Mouse (Mus musculus): ENCODE data around the gene Zc3h13. TPM values are rescaled to one million over a fixed set of nuclear protein-coding genes. Genes with fewer than 3 reads are reported as not detected.
A peak's percentile ranks its signal among the peaks of the same experiment; 100 is the strongest.

The Zc3h13 gene
- polyA plus RNA-seq, 1 experiment from 2014 or later: 36.1 TPM

DNA sequence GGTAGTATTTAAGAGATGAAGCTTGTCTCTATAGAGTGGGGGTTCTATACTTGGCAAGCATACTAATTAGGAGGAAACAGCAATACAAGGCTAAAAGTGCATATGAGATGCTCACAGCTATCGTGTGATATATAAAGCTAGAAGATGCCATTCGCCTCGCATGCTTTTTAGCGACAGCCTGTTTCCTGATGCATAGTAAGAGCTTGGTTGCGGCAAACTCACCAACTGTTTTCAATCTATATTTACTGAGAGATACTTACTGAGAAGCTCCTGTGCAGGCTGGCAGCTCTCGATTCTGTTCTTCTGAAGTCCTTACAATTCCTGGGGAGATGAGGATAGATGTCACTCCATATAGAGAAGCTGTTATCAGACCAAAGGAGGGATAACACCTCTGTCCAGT lies 4.5 kb upstream of the Zc3h13 start:
- Histone ChIP-seq H3K4me2 (no peak overlapping the region), H3K27ac (no peak overlapping the region), H3K4me3 (replicated peaks) (no peak overlapping the region), H3K36me3 (no peaks in the 10 kb centered on the region), H3K4me1 (peaks cover 3% of the 10 kb centered on the region; the same call in 1 of the 2 replicates), H3K9me3 (replicated peaks) (no peaks in the 10 kb centered on the region), H3K27me3 (0 out of 2 replicates have a peak, but pooled peaks cover 3% of the 10 kb centered on the region), H3K9ac (no peak overlapping the region)
- no peak for ATAC-seq (replicated peaks; ENCODE audit: low FRiP score)
- 80% methylated on average over 6 of the region's 6 CpGs for WGBS

DNA sequence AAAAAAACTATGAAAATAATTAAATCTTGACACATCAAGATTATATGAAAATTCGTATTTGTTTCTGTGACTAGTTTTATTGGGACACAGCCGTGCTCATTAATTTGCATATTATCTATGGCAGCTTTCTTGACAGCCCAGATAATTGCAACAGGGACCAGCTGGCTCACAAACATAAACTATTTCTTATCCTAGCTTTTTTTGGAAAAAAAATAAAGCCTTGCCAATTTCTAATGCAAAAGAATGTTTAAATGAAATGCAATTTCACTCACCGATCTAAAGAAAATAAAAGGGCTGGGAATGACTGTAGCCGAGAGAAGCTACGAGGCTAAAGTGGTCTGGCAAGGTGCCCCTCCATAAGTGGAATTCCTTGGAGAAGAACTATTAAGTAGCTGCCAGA lies 3.8 kb upstream of the Zc3h13 start:
- no peak for ATAC-seq (replicated peaks; ENCODE audit: low FRiP score)
- 63% methylated on average over 5 of the region's 5 CpGs for WGBS
- no peak overlapping the region for H3K27ac ChIP-seq

DNA sequence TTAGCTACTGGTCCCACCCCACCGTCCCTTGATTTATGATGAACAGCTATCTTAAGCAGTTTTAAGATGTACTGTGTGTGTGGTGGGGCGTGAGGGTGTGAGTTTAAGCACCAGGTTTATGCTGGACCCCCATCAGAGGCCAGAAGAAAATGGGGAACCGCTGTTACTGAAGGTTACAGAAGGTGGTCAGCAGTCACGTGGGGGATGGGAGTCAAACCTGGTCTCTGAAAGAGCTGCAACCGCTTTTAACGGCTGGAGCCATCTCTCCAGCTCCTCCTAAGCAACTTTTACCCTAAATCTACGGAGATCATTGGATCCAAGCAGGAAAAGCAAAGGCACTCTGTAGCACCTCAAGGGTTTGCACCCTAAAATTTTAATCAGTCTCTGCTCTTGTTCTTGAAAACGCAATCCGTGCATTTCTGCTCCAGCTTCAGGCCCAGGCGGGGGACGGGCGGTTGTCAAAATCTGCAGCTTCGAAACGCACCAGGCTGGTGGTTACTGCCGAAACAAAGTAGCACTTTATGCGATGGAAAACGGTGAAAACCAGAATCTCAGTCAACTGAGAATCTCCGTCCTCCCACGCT lies 472 bp upstream of the Zc3h13 start:
- Histone ChIP-seq H3K27ac (peak overlapping the region; percentile 91), H3K4me1 (peaks cover 11% of the 10 kb centered on the region), H3K4me2 (peak overlapping the region; percentile 75), H3K4me3 (replicated peaks) (peak overlapping the region; percentile 100), H3K9ac (peak overlapping the region; percentile 97), H3K27me3 (0 out of 2 replicates have a peak, but pooled peaks cover 3% of the 10 kb centered on the region), H3K36me3 (no peaks in the 10 kb centered on the region), H3K9me3 (replicated peaks) (no peaks in the 10 kb centered on the region)
- 2% methylated on average over 19 of the region's 19 CpGs for WGBS
- ATAC-seq (replicated peaks; ENCODE audit: low FRiP score): peak; percentile 52

More for the DNA sequence above, 3.8 kb upstream of the Zc3h13 start:
- Histone ChIP-seq H3K4me1 (peaks cover 9% of the 10 kb centered on the region), H3K27me3 (0 out of 2 replicates have a peak, but pooled peaks cover 3% of the 10 kb centered on the region), H3K36me3 (no peaks in the 10 kb centered on the region), H3K9ac (no peak overlapping the region), H3K9me3 (replicated peaks) (no peaks in the 10 kb centered on the region), H3K4me2 (no peak overlapping the region), H3K4me3 (replicated peaks) (no peak overlapping the region)

DNA sequence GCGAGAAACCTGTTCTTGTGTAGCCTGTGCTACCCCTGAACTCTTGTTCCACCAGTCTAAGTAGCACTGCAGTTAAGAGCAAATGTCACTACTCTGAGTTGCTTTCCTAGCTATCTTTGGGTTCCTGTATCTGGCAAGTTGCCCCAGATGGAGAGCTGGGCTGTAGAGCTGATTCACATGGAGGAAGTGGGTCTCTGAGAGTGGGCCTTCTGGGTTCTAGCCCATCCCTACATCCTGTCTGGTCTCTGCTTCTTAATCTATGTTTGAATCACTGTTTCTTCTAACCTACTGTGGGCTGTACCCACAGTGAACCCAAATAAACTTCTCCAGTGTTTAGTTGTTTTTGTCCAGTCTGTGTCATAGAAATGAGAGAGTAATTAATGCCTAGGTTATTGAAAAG lies 16.9 kb downstream of the Zc3h13 start:
- Histone ChIP-seq H3K27ac (no peak overlapping the region), H3K4me1 (no peaks in the 10 kb centered on the region), H3K4me2 (no peak overlapping the region), H3K27me3 (no peaks in the 10 kb centered on the region), H3K9me3 (replicated peaks) (no peaks in the 10 kb centered on the region), H3K9ac (no peak overlapping the region), H3K4me3 (replicated peaks) (no peak overlapping the region), H3K36me3 (no peaks in the 10 kb centered on the region)
- no peak for ATAC-seq (replicated peaks; ENCODE audit: low FRiP score)
- WGBS: 96% methylated on average over 1 of the region's 1 CpGs

DNA sequence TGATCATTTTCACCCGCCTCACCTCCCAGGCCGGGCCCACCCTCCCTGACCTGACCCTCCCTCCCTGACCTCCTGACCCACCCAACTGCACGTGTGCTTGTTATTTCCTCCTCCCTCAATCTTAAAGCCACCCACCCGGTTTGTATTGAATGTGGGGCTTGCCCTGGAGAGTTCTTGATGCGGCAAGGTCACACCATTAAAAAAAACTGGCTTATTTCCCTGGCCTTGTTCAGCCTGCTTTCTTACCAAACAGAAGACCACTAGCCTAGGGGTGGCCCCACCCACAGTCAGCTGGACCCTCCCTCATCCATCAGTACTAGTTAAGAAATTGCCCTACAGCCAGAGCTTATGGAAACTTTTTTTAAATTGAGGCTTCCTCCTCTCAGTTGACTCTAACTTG lies 19.6 kb downstream of the Zc3h13 start:
- WGBS: 36% methylated on average over 5 of the region's 5 CpGs
- H3K4me1 ChIP-seq: no peaks in the 10 kb centered on the region
- no peak overlapping the region for H3K4me2 ChIP-seq
- no peak for ATAC-seq (replicated peaks; ENCODE audit: low FRiP score)
- H3K9me3 ChIP-seq (replicated peaks): no peaks in the 10 kb centered on the region
- H3K36me3 ChIP-seq: no peaks in the 10 kb centered on the region
- no peaks in the 10 kb centered on the region for H3K27me3 ChIP-seq
- H3K27ac ChIP-seq: no peak overlapping the region
- H3K4me3 ChIP-seq (replicated peaks): no peak overlapping the region
- no peak overlapping the region for H3K9ac ChIP-seq

DNA sequence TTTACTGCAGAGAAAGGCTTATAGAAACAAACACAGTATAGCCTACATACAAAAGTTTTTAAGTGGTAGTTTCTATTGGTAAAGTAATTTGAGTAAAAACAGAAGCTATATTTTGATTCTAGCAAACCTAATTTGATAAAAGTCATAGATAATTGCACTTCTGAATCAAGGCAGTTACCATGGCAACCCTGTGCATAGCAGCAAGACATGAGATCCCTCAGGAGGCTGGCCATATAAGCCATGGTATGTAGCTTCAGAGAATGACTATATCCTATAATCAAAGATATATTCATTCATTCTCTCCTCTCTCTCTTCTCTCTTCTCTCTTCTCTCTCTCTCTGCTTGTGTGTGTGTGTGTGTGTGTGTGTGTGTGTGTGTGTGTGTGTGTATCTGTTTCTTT lies 23.7 kb downstream of the Zc3h13 start:
- Histone ChIP-seq H3K9ac (no peak overlapping the region), H3K36me3 (peaks cover 11% of the 10 kb centered on the region), H3K4me2 (no peak overlapping the region), H3K9me3 (replicated peaks) (no peaks in the 10 kb centered on the region), H3K27me3 (no peaks in the 10 kb centered on the region), H3K4me3 (replicated peaks) (no peak overlapping the region), H3K4me1 (no peaks in the 10 kb centered on the region), H3K27ac (no peak overlapping the region)
- no peak for ATAC-seq (replicated peaks; ENCODE audit: low FRiP score)

DNA sequence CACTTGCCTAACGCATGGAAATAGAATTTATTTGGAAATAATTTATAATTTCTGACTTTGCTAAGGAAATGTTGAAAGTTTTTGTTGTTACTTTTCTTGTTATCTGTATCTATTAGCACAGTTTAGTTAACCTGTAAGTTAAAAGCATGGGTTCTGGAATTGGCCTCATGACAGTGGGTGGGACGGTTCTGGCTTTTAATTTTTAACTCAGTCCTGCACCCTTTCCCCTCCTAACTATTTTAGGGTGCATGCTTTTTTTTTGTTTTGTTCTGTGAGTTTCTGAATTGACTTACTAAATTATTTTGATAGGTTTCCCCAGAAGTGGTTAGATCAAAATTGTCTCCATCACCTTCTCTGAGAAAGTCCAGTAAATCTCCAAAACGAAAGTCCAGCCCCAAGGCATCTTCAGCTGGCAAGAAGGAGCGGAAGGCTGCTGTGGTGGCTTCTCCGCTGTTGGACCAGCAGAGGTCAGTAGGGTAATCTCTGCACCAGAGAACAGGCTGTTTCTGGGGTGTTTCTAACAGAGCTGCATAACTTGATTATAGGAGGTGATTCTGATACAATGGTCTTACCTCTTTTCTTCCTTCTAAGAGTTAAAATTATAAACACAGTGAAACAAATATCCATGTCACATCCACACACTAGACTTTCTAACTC lies 25.3 kb downstream of the Zc3h13 start:
- no peak for ATAC-seq (replicated peaks; ENCODE audit: low FRiP score)
- H3K4me2 ChIP-seq: no peak overlapping the region
- peaks cover 14% of the 10 kb centered on the region for H3K36me3 ChIP-seq
- no peak overlapping the region for H3K9ac ChIP-seq
- no peaks in the 10 kb centered on the region for H3K9me3 ChIP-seq (replicated peaks)
- H3K4me3 ChIP-seq (replicated peaks): no peak overlapping the region
- no peaks in the 10 kb centered on the region for H3K27me3 ChIP-seq
- H3K4me1 ChIP-seq: no peaks in the 10 kb centered on the region
- H3K27ac ChIP-seq: no peak overlapping the region
- 55% methylated on average over 5 of the region's 5 CpGs for WGBS

DNA sequence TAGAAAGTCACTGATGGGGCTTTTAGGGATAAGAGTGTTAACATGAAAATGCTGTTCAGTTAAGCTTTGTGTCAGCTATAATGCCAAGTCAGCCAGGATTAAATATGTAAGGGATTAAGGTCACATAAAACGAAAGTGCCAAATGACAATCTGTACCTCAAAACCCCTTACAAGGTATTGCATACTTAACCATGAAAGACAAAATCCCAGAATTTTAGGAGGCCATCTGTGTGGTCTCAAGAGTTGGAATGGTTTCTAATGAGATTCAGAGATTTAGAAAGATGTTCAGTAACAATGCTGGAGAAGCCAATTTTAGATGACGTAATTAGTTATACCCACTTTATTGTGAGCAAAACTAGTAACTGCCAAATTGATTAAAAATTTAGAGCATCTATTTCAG lies 30.3 kb downstream of the Zc3h13 start:
- Histone ChIP-seq H3K9ac (no peak overlapping the region), H3K9me3 (replicated peaks) (no peaks in the 10 kb centered on the region), H3K4me1 (no peaks in the 10 kb centered on the region), H3K36me3 (peaks cover 16% of the 10 kb centered on the region), H3K4me2 (no peak overlapping the region), H3K4me3 (replicated peaks) (no peak overlapping the region), H3K27me3 (no peaks in the 10 kb centered on the region), H3K27ac (no peak overlapping the region)
- 95% methylated on average over 2 of the region's 2 CpGs for WGBS
- no peak for ATAC-seq (replicated peaks; ENCODE audit: low FRiP score)

DNA sequence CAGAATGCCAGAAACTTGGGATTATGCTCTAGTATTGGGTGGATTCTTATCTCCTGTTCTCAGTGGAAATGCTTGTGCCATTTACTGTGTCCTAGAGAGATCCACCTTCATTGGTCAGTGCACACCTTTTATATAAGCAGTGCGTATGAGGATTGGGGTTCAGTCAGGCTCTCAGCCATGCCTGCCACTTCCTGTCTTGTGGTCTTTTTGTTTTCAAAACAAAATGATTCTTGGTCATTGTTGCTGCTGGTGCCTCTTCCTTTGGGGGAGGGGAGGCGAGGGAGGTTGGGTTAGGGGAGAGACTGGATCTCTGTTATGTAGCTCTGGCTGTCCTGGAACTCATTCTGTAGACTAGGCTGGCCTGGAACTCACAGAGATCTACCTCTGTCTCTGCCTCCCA lies 34.6 kb downstream of the Zc3h13 start:
- 87% methylated on average over 2 of the region's 2 CpGs for WGBS
- H3K27me3 ChIP-seq: no peaks in the 10 kb centered on the region
- no peak overlapping the region for H3K4me2 ChIP-seq
- no peak overlapping the region for H3K4me3 ChIP-seq (replicated peaks)
- no peak overlapping the region for H3K27ac ChIP-seq
- no peaks in the 10 kb centered on the region for H3K4me1 ChIP-seq
- no peak for ATAC-seq (replicated peaks; ENCODE audit: low FRiP score)
- H3K36me3 ChIP-seq: peaks cover 34% of the 10 kb centered on the region
- H3K9ac ChIP-seq: no peak overlapping the region
- no peaks in the 10 kb centered on the region for H3K9me3 ChIP-seq (replicated peaks)

DNA sequence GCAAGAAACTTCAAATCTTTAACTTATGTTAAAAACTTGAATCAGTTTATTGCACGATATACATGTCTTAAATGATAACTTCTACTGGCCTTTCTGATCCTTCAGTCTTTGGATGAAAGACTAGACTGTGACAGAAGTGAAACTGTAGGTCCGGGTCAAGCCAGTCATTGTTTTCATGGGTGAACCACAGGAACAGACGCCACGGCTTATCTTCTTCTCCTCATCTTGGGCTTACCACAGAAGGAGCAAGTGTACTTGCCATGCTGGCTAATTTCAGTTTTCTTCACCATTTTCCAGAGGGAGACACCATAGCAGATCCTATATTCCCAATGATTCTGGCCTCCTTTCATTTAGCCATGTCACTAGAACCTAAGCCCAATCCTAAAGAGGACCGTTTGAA lies 36.1 kb downstream of the Zc3h13 start:
- 93% methylated on average over 5 of the region's 5 CpGs for WGBS
- H3K27me3 ChIP-seq: no peaks in the 10 kb centered on the region
- no peak overlapping the region for H3K4me2 ChIP-seq
- H3K9ac ChIP-seq: no peak overlapping the region
- no peaks in the 10 kb centered on the region for H3K9me3 ChIP-seq (replicated peaks)
- H3K4me1 ChIP-seq: no peaks in the 10 kb centered on the region
- H3K27ac ChIP-seq: no peak overlapping the region
- ATAC-seq (replicated peaks; ENCODE audit: low FRiP score): no peak
- peaks cover 46% of the 10 kb centered on the region for H3K36me3 ChIP-seq
- no peak overlapping the region for H3K4me3 ChIP-seq (replicated peaks)

DNA sequence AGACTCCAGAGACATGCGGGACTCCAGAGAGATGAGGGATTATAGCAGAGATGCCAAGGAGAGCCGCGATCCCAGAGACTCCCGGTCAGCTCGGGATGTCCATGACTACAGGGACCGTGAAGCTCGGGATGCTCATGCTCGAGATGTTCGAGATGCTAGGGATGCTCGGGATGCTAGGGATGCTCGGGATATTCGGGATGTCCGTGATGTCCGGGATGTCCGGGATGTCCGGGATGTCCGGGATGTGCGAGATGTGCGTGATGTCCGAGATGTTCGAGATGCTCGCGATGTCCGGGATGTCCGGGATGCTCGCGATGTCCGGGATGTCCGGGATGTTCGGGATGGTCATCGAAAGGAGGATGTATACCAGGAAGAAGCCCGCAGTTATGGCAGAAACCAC lies 39.2 kb downstream of the Zc3h13 start:
- H3K4me2 ChIP-seq: no peak overlapping the region
- H3K9me3 ChIP-seq (replicated peaks): no peaks in the 10 kb centered on the region
- no peak for ATAC-seq (replicated peaks; ENCODE audit: low FRiP score)
- WGBS: 97% methylated on average over 32 of the region's 32 CpGs
- H3K4me3 ChIP-seq (replicated peaks): no peak overlapping the region
- H3K36me3 ChIP-seq: peaks cover 65% of the 10 kb centered on the region
- no peak overlapping the region for H3K9ac ChIP-seq
- H3K27me3 ChIP-seq: no peaks in the 10 kb centered on the region
- H3K4me1 ChIP-seq: no peaks in the 10 kb centered on the region
- H3K27ac ChIP-seq: no peak overlapping the region

DNA sequence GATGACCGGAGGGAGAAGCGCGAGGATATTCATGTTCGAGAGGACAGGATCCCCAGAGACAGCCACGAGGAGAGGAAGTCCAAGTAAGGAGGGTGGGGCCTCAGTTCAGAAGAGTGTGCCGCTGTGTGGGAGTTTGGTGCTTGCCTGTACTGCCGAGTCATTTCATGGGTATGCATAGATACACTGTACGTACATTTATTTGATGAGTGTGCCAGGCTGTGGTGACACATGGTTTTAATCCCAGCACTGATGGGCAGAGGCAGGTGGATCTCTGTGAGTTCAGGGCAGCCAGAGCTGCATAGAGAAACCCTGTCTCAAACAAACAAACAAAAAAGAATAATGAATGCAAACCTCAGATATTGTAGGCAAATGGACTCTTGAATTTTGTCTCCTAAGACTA lies 43.9 kb downstream of the Zc3h13 start:
- Histone ChIP-seq H3K27me3 (no peaks in the 10 kb centered on the region), H3K4me3 (replicated peaks) (no peak overlapping the region), H3K4me2 (no peak overlapping the region), H3K9ac (no peak overlapping the region), H3K36me3 (peaks cover 79% of the 10 kb centered on the region), H3K4me1 (no peaks in the 10 kb centered on the region), H3K9me3 (replicated peaks) (no peaks in the 10 kb centered on the region), H3K27ac (no peak overlapping the region)
- ATAC-seq (replicated peaks; ENCODE audit: low FRiP score): no peak
- WGBS: 79% methylated on average over 8 of the region's 8 CpGs

DNA sequence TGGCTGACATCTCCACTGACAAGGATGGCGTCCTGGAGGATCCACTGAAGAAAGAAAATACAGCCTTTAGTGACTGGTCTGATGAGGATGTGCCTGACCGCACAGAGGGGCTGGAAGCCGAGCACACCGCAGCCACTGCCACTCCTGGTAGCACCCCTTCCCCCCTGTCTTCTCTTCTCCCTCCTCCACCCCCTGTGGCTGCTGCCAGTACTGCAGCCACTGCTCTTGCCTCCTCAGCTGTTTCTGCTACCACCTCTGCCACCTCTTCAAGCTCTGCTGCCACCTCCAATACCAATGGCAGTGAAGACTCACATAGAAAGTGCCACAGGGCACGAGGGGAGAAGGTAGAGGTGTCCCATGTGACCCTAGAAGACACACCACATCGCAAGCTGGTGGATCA lies 46.4 kb downstream of the Zc3h13 start:
- Histone ChIP-seq H3K9ac (no peak overlapping the region), H3K4me1 (no peaks in the 10 kb centered on the region), H3K27ac (no peak overlapping the region)

More for the DNA sequence above, 46.4 kb downstream of the Zc3h13 start:
- H3K4me2 ChIP-seq: no peak overlapping the region
- 73% methylated on average over 6 of the region's 6 CpGs for WGBS
- peaks cover 68% of the 10 kb centered on the region for H3K36me3 ChIP-seq
- H3K4me3 ChIP-seq (replicated peaks): no peak overlapping the region
- ATAC-seq (replicated peaks; ENCODE audit: low FRiP score): no peak
- H3K9me3 ChIP-seq (replicated peaks): no peaks in the 10 kb centered on the region
- H3K27me3 ChIP-seq: no peaks in the 10 kb centered on the region

Data from kidney, embryonic 15.5 days (tissue).